Mouse (Mus musculus) right cerebral cortex, postnatal 14 days (tissue): ENCODE measurements around the gene Foxi1.
A peak's percentile ranks its signal among the peaks of the same experiment; 100 is the strongest.
"Not testable (repeated sequence)": the region's sequence is repeated elsewhere in the genome, so short reads cannot be mapped to it uniquely, and the experiment has no call there.

Experiments used
- DNase-seq: peaks from one replicate; pipeline ENCODE4 v3.0.0; 2022

Gene Foxi1

GRCm38 (mm10) chr11:34207989-34208388, at the start of gene Foxi1:
Gene Foxi1, minus strand, starts transcription at chr11:34208089.
- no peak for DNase-seq

- DNase-seq, result no peak
Observed at GRCm38 (mm10) chr11:34242979-34243378, 35.1 kb upstream of the Foxi1 start.

- no peak for DNase-seq
Observed at GRCm38 (mm10) chr11:34240252-34240651, 32.4 kb upstream of the Foxi1 start.

- no peak for DNase-seq
Observed at GRCm38 (mm10) chr11:34239691-34240090, 31.8 kb upstream of the Foxi1 start.

- DNase-seq, result no peak
Observed at GRCm38 (mm10) chr11:34236885-34237284, 29.0 kb upstream of the Foxi1 start.

GRCm38 (mm10) chr11:34236091-34236759, 28.3 kb upstream of the Foxi1 start:
- DNase-seq, result peak; percentile 42

- DNase-seq, result peak; percentile 83
Observed at GRCm38 (mm10) chr11:34228758-34229364, 21.0 kb upstream of the Foxi1 start.

GRCm38 (mm10) chr11:34227180-34227579, 19.3 kb upstream of the Foxi1 start:
- no peak for DNase-seq

- DNase-seq, result not testable (repeated sequence)
Observed at GRCm38 (mm10) chr11:34220596-34220995, 12.7 kb upstream of the Foxi1 start.

- peak; percentile 70 for DNase-seq
Observed at GRCm38 (mm10) chr11:34212853-34213252, 5.0 kb upstream of the Foxi1 start.

GRCm38 (mm10) chr11:34202769-34203168, 5.1 kb downstream of the Foxi1 start:
- no peak for DNase-seq

- no peak for DNase-seq
Observed at GRCm38 (mm10) chr11:34195142-34195541, 12.7 kb downstream of the Foxi1 start.

- DNase-seq, result no peak
Observed at GRCm38 (mm10) chr11:34194158-34194941, 13.5 kb downstream of the Foxi1 start.

GRCm38 (mm10) chr11:34193658-34194057, 14.2 kb downstream of the Foxi1 start:
- no peak for DNase-seq

- no peak for DNase-seq
Observed at GRCm38 (mm10) chr11:34184266-34184665, 23.6 kb downstream of the Foxi1 start.

GRCm38 (mm10) chr11:34181214-34182117, 26.4 kb downstream of the Foxi1 start:
- peak; percentile 25 for DNase-seq

GRCm38 (mm10) chr11:34178752-34179151, 29.1 kb downstream of the Foxi1 start:
- DNase-seq, result no peak

- no peak for DNase-seq
Observed at GRCm38 (mm10) chr11:34176371-34176770, 31.5 kb downstream of the Foxi1 start.

GRCm38 (mm10) chr11:34171221-34171620, 36.7 kb downstream of the Foxi1 start:
- DNase-seq, result no peak

- no peak for DNase-seq
Observed at GRCm38 (mm10) chr11:34169464-34169894, 38.4 kb downstream of the Foxi1 start.

- no peak for DNase-seq
Observed at GRCm38 (mm10) chr11:34166392-34166791, 41.5 kb downstream of the Foxi1 start.

- DNase-seq, result no peak
Observed at GRCm38 (mm10) chr11:34165278-34165677, 42.6 kb downstream of the Foxi1 start.

- DNase-seq, result no peak
Observed at GRCm38 (mm10) chr11:34158916-34159315, 49.0 kb downstream of the Foxi1 start.
